Mouse (Mus musculus): Measurements from ENCODE around the gene Mis18bp1.
A peak's percentile ranks its signal among the peaks of the same experiment; 100 is the strongest.
"Not testable (repeated sequence)": the region's sequence is repeated elsewhere in the genome, so short reads cannot be mapped to it uniquely, and the experiment has no call there.

Gene Mis18bp1

GRCm38 (mm10) chr12:65172021-65172951 is at the start of gene Mis18bp1:
Gene Mis18bp1 (minus strand): TSS chr12:65172604.
- DNase-seq (ENCODE audit: low spot score in 2 of 2): peak; percentile 91 to 93

- no peak for DNase-seq (ENCODE audit: low spot score in 2 of 2)
Observed at GRCm38 (mm10) chr12:65216404-65216840, 44.0 kb upstream of the Mis18bp1 start.

GRCm38 (mm10) chr12:65206431-65206830 is 34.0 kb upstream of the Mis18bp1 start:
- DNase-seq (ENCODE audit: low spot score in 2 of 2): no peak

GRCm38 (mm10) chr12:65201812-65202211 is 29.4 kb upstream of the Mis18bp1 start:
- peak in 1 of 2 experiments; percentile 36 for DNase-seq (ENCODE audit: low spot score in 2 of 2)

- peak; percentile 31 to 50 for DNase-seq (ENCODE audit: low spot score in 2 of 2)
Observed at GRCm38 (mm10) chr12:65194003-65194530, 21.7 kb upstream of the Mis18bp1 start.

GRCm38 (mm10) chr12:65189213-65189612 is 16.8 kb upstream of the Mis18bp1 start:
- no peak for DNase-seq (ENCODE audit: low spot score in 2 of 2)

- DNase-seq (ENCODE audit: low spot score in 2 of 2): peak in 1 of 2 experiments; percentile 49
Observed at GRCm38 (mm10) chr12:65187365-65187764, 15.0 kb upstream of the Mis18bp1 start.

GRCm38 (mm10) chr12:65173736-65174135 is 1.3 kb upstream of the Mis18bp1 start:
- no peak for DNase-seq (ENCODE audit: low spot score in 2 of 2)

GRCm38 (mm10) chr12:65172959-65173358 is 555 bp upstream of the Mis18bp1 start:
- DNase-seq (ENCODE audit: low spot score in 2 of 2): peak; percentile 46 to 59

- DNase-seq (ENCODE audit: low spot score in 2 of 2): not testable (repeated sequence)
Observed at GRCm38 (mm10) chr12:65136121-65136520, 36.3 kb downstream of the Mis18bp1 start.

- DNase-seq (ENCODE audit: low spot score in 2 of 2): no peak
Observed at GRCm38 (mm10) chr12:65119451-65119850, 53.0 kb downstream of the Mis18bp1 start.

GRCm38 (mm10) chr12:65118968-65119367 is 53.4 kb downstream of the Mis18bp1 start:
- no peak for DNase-seq (ENCODE audit: low spot score in 2 of 2)

GRCm38 (mm10) chr12:65114978-65115377 is 57.4 kb downstream of the Mis18bp1 start:
- not testable (repeated sequence) for DNase-seq (ENCODE audit: low spot score in 2 of 2)

- no peak for DNase-seq (ENCODE audit: low spot score in 2 of 2)
Observed at GRCm38 (mm10) chr12:65113925-65114324, 58.5 kb downstream of the Mis18bp1 start.

GRCm38 (mm10) chr12:65112811-65113210 is 59.6 kb downstream of the Mis18bp1 start:
- DNase-seq (ENCODE audit: low spot score in 2 of 2): peak; percentile 29 to 30

GRCm38 (mm10) chr12:65111503-65111902 is 60.9 kb downstream of the Mis18bp1 start:
- DNase-seq (ENCODE audit: low spot score in 2 of 2): no peak

- no peak for DNase-seq (ENCODE audit: low spot score in 2 of 2)
Observed at GRCm38 (mm10) chr12:65108746-65109145, 63.7 kb downstream of the Mis18bp1 start.

All from frontal cortex, postnatal 36 days (tissue).